Mouse (Mus musculus): ENCODE results near the gene Poldip3.

GRCm38 (mm10) chr15:83111290-83111689 lies 37.9 kb downstream of the Poldip3 start:
- TF ChIP-seq CTCF (IDR thresholded peaks at IDR 0.05; ENCODE audit: low read depth) (no peak), EP300 (optimal IDR thresholded peaks at IDR 0.05) (no peak)

Measured in stomach, postnatal 0 days (tissue).